27 mouse cellular contexts compared by ENCODE assay signal in the genomic region with DNA sequence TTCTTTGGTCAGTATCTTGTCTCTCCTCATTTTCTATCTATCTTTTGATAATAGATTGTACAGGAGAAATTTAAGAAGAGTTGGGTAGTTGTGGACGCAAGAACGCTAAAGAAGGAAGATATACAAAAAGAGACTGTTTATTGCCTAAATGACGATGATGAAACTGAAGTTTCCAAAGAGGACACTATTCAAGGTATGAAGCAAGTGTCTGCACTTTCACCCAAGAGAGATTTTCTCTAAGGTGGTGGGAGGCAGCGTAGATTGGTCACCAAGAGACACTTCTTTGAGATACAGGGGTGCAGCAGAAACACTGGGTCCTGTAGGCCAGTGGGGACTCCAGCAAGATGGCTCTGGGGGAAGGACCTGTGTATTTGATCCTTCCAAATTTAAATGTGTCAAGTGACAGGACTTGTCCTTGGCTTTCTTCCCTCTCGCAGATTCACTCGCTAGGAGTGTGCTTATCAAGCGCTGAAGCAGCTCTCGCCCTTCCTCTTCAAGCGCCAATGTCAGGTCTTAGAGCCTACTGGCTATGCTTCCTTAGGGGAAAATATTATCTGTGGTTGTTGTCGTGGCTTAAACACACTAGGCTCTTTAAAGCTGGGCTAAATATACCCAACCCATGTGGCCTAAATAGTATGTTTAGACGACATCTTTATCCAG. TPM values are rescaled to one million over a fixed set of nuclear protein-coding genes. Genes with fewer than 3 reads are reported as not detected.
A peak's percentile ranks its signal among the peaks of the same experiment; 100 is the strongest.
DNase-seq lines count a peak whose midpoint lies in the region; ATAC-seq and TF ChIP-seq lines count a peak whose summit lies in the region.
"Had no signal": no experiment of that assay in that cellular context is flagged by ENCODE, and none has a peak within 500 bp of the region (broad histone marks: within the 10 kb centered on the region; RNA-seq: fewer than 3 reads in every experiment).

No protein-coding gene starts in this region.

- intact Hi-C loops in heart, adult 2 months (cut with DNase I): no loop called here

- no peaks in the 10 kb centered on the region for H3K9me3 ChIP-seq in heart, embryonic 12.5 days (replicated peaks)
- H3K9me3 ChIP-seq in heart, embryonic 16.5 days (replicated peaks; ENCODE audit: control insufficient read depth, low read length): no peaks in the 10 kb centered on the region
- H3K9me3 ChIP-seq in midbrain, embryonic 14.5 days (ENCODE audit: control insufficient read depth, low read length): no peaks in the 10 kb centered on the region
- H3K9me3 ChIP-seq: G1E; hindbrain, embryonic 10.5 days; intestine, embryonic 15.5 days; liver, embryonic 12.5 days; midbrain, embryonic 10.5 days had no signal

- H3K4me3 ChIP-seq in heart, adult 2 months: no peak overlapping the region
- no peak overlapping the region for H3K4me3 ChIP-seq in heart, embryonic 12.5 days
- no peak overlapping the region for H3K4me3 ChIP-seq in bone marrow, adult 2 months (replicated peaks; ENCODE audit: control insufficient read depth, low read depth, low read length)
- no peak overlapping the region for H3K4me3 ChIP-seq in heart, embryonic 16.5 days (ENCODE audit: low read length)
- no peak overlapping the region for H3K4me3 ChIP-seq in midbrain, embryonic 14.5 days (replicated peaks; ENCODE audit: low read depth, low read length)
- H3K4me3 ChIP-seq: gastrocnemius, adult 2 months; hindbrain, embryonic 10.5 days; intestine, embryonic 15.5 days; liver, embryonic 12.5 days; midbrain, embryonic 10.5 days had no signal

- no peaks in the 10 kb centered on the region for H3K4me1 ChIP-seq in heart, adult 2 months (ENCODE audit: control insufficient read depth, insufficient read depth, low read length)
- 0 out of 2 replicates have a peak, but pooled peaks cover 3% of the 10 kb centered on the region for H3K4me1 ChIP-seq in heart, embryonic 12.5 days (replicated peaks)
- H3K4me1 ChIP-seq in bone marrow, adult 2 months (ENCODE audit: control insufficient read depth, insufficient read depth, low read length): peaks cover 2% of the 10 kb centered on the region; the same call in 1 of the 2 replicates
- no peaks in the 10 kb centered on the region for H3K4me1 ChIP-seq in heart, embryonic 16.5 days (ENCODE audit: control insufficient read depth, insufficient read depth, low read length)
- H3K4me1 ChIP-seq in midbrain, embryonic 14.5 days (ENCODE audit: control insufficient read depth, insufficient read depth, low read length): no peaks in the 10 kb centered on the region
- H3K4me1 ChIP-seq: hindbrain, embryonic 10.5 days; intestine, embryonic 15.5 days; liver, embryonic 12.5 days had no signal

- H3K27me3 ChIP-seq in heart, adult 2 months (ENCODE audit: control insufficient read depth, insufficient read depth, low read length): no peaks in the 10 kb centered on the region
- peaks cover 5% of the 10 kb centered on the region; the same call in 1 of the 2 replicates for H3K27me3 ChIP-seq in heart, embryonic 12.5 days (replicated peaks)
- H3K27me3 ChIP-seq in heart, embryonic 16.5 days (ENCODE audit: control insufficient read depth, insufficient read depth, low read length): no peaks in the 10 kb centered on the region
- no peaks in the 10 kb centered on the region for H3K27me3 ChIP-seq in midbrain, embryonic 14.5 days (ENCODE audit: control insufficient read depth, insufficient read depth, low read length)
- H3K27me3 ChIP-seq: CH12.LX; intestine, embryonic 15.5 days; liver, embryonic 12.5 days had no signal

- TF ChIP-seq POLR2A in heart, adult 2 months (IDR thresholded peaks at IDR 0.05; ENCODE audit: insufficient read depth, low read depth, low read length): no peak
- TF ChIP-seq POLR2A in bone marrow, adult 2 months (IDR thresholded peaks at IDR 0.05; ENCODE audit: borderline replicate concordance, control insufficient read depth, low read depth, low read length): no peak

- ATAC-seq in heart, embryonic 12.5 days (ENCODE audit: insufficient number of reproducible peaks, low FRiP score): no peak
- 0 out of 2 replicates have a peak, but pooled peaks have one; percentile 37 for ATAC-seq in heart, embryonic 16.5 days (replicated peaks; ENCODE audit: extremely low read depth, insufficient read depth, low FRiP score)
- ATAC-seq in megakaryocyte progenitor cell, adult 5-6 weeks (replicated peaks; ENCODE audit: poor library complexity): peak; percentile 81
- no peak for ATAC-seq in midbrain, embryonic 14.5 days (ENCODE audit: low FRiP score, low TSS enrichment)
- ATAC-seq: hindbrain, embryonic 16.5 days; intestine, embryonic 15.5 days; liver, embryonic 12.5 days had no signal

- no peak overlapping the region for H3K9ac ChIP-seq in heart, adult 2 months (ENCODE audit: low read depth, low read length)
- H3K9ac ChIP-seq in heart, embryonic 12.5 days: no peak overlapping the region
- H3K9ac ChIP-seq in heart, embryonic 16.5 days (ENCODE audit: low read length): no peak overlapping the region
- H3K9ac ChIP-seq in midbrain, embryonic 14.5 days (replicated peaks; ENCODE audit: low read length): no peak overlapping the region
- H3K9ac ChIP-seq: intestine, embryonic 15.5 days; liver, embryonic 12.5 days; lung, embryonic 14.5 days had no signal

- no peak for TF ChIP-seq CTCF in heart, adult 2 months (IDR thresholded peaks at IDR 0.05)
- no peak for TF ChIP-seq CTCF in bone marrow, adult 2 months (IDR thresholded peaks at IDR 0.05; ENCODE audit: control insufficient read depth, insufficient read depth, low read length)

- H3K4me2 ChIP-seq in heart, embryonic 12.5 days: no peak overlapping the region
- no peak overlapping the region for H3K4me2 ChIP-seq in heart, embryonic 16.5 days (ENCODE audit: low read depth, low read length)
- no peak overlapping the region for H3K4me2 ChIP-seq in midbrain, embryonic 14.5 days (ENCODE audit: low read length)
- H3K4me2 ChIP-seq: intestine, embryonic 15.5 days; liver, embryonic 12.5 days; lung, embryonic 14.5 days had no signal

- DNase-seq in heart, adult 2 months: peak in 1 of 2 experiments; percentile 29
- no peak for DNase-seq in right cerebral cortex, postnatal 25 days
- no peak for DNase-seq in midbrain, embryonic 14.5 days
- DNase-seq: adrenal gland, adult 2 months; B cell, adult 2 months; cerebellum, adult 11-12 months; cerebellum, postnatal 14 days; gastrocnemius, adult 2 months; kidney, adult 9 months; kidney, postnatal 14 days; layer of hippocampus, postnatal 36 days; lung, embryonic 14.5 days; lung, postnatal 4 days; right cerebral cortex, postnatal 14 days; thymus, postnatal 25 days had no signal

- H3K36me3 ChIP-seq in heart, adult 2 months (ENCODE audit: control insufficient read depth, insufficient read depth, low read length): peaks cover 2% of the 10 kb centered on the region; the same call in 1 of the 2 replicates
- peaks cover 49% of the 10 kb centered on the region for H3K36me3 ChIP-seq in heart, embryonic 12.5 days
- peaks cover 9% of the 10 kb centered on the region for H3K36me3 ChIP-seq in heart, embryonic 16.5 days (ENCODE audit: control insufficient read depth, insufficient read depth)
- peaks cover 48% of the 10 kb centered on the region for H3K36me3 ChIP-seq in midbrain, embryonic 14.5 days (ENCODE audit: control insufficient read depth, insufficient read depth, low read length)
- H3K36me3 ChIP-seq: intestine, embryonic 15.5 days had no signal

- TF ChIP-seq EP300 in heart, adult 2 months (IDR thresholded peaks at IDR 0.05; ENCODE audit: insufficient read depth, low read depth, low read length): 0 out of 2 replicates have a peak, but pooled peaks have one; percentile 39

- peak overlapping the region; percentile 43; the same call in 1 of the 2 replicates for H3K27ac ChIP-seq in heart, adult 2 months
- no peak overlapping the region for H3K27ac ChIP-seq in heart, embryonic 12.5 days (ENCODE audit: poor library complexity, severe bottlenecking)
- peak overlapping the region; percentile 66; the same call in 1 of the 2 replicates for H3K27ac ChIP-seq in bone marrow, adult 2 months (ENCODE audit: control insufficient read depth, insufficient read depth, low read depth, low read length, poor library complexity)
- no peak overlapping the region for H3K27ac ChIP-seq in heart, embryonic 16.5 days (ENCODE audit: low read length)
- H3K27ac ChIP-seq in midbrain, embryonic 14.5 days (replicated peaks; ENCODE audit: low read depth, low read length): no peak overlapping the region
- H3K27ac ChIP-seq: gastrocnemius, adult 2 months; hindbrain, embryonic 10.5 days; intestine, embryonic 15.5 days; liver, embryonic 12.5 days; midbrain, embryonic 10.5 days had no signal

- whole genome bisulfite sequencing in heart, adult 2 months: 71% methylated on average over 11 of the region's 11 CpGs
- 72% methylated on average over 11 of the region's 11 CpGs for WGBS in heart, embryonic 12.5 days
- WGBS in bone marrow, adult 2 months: 48% methylated on average over 11 of the region's 11 CpGs
- WGBS in heart, embryonic 16.5 days: 73% methylated on average over 11 of the region's 11 CpGs
- 97% methylated on average over 11 of the region's 11 CpGs for whole genome bisulfite sequencing in midbrain, embryonic 14.5 days

- H3K79me2 ChIP-seq in heart, adult 2 months (replicated peaks; ENCODE audit: control insufficient read depth, insufficient read depth, low read length): no peaks in the 10 kb centered on the region

RNA-seq across cellular contexts. Expression of gene Xrcc5, which starts 19.1 kb away (rescaled TPM):
- 10 to 100 TPM; 14.1 to 16.2 TPM for total RNA-seq in heart, adult 2 months (2021)
- polyA plus RNA-seq in heart, adult 2 months (2012; rRNA removed): 3.6 and 7.8 TPM in 2 replicates
- polyA plus RNA-seq in heart, embryonic 12.5 days (2016; fragmentation: Nextera tagmentation; extraction: Ambion mirVana): 20.5 and 22.9 TPM in 2 replicates
- polyA plus RNA-seq in bone marrow, adult 2 months (2011; ENCODE audit: insufficient read depth, insufficient read length, low replicate concordance, missing spikeins): 6.1 and 19.0 TPM in 2 replicates
- 19.6 and 23.4 TPM in 2 replicates for polyA plus RNA-seq in heart, embryonic 16.5 days (2015; fragmentation: Nextera tagmentation; extraction: Ambion mirVana)
- 12.0 and 12.4 TPM in 2 replicates for total RNA-seq in megakaryocyte progenitor cell, adult 5-6 weeks (2015)
- 11.6 and 18.9 TPM in 2 replicates for total RNA-seq in megakaryocyte progenitor cell, adult 5-6 weeks (2017)
- 12.8 and 21.9 TPM in 2 replicates for polyA plus RNA-seq in midbrain, embryonic 14.5 days (2014; fragmentation: Nextera tagmentation; extraction: Ambion mirVana)

RNA-seq across cellular contexts. Expression of gene Tmem169, which starts 42.1 kb away (rescaled TPM):
- under 1 TPM in 1 of 2 experiments, not detected in 1; 0.16 TPM for total RNA-seq in heart, adult 2 months (2021)
- 0.04 and 0.06 TPM in 2 replicates for polyA plus RNA-seq in heart, adult 2 months (2012; rRNA removed)
- 0.22 and 0.29 TPM in 2 replicates for polyA plus RNA-seq in heart, embryonic 12.5 days (2016; fragmentation: Nextera tagmentation; extraction: Ambion mirVana)
- polyA plus RNA-seq in bone marrow, adult 2 months (2011; ENCODE audit: insufficient read depth, insufficient read length, low replicate concordance, missing spikeins): 1.0 TPM in 2 replicates
- 2.0 and 3.4 TPM in 2 replicates for polyA plus RNA-seq in heart, embryonic 16.5 days (2015; fragmentation: Nextera tagmentation; extraction: Ambion mirVana)
- not detected in 2 replicates for total RNA-seq in megakaryocyte progenitor cell, adult 5-6 weeks (2015)
- not detected in 2 replicates for total RNA-seq in megakaryocyte progenitor cell, adult 5-6 weeks (2017)
- 33.9 and 36.0 TPM in 2 replicates for polyA plus RNA-seq in midbrain, embryonic 14.5 days (2014; fragmentation: Nextera tagmentation; extraction: Ambion mirVana)
- total RNA-seq: gastrocnemius, adult 2 months; monocyte, adult 5-6 weeks had no signal
- polyA plus RNA-seq: G1E had no signal

RNA-seq across cellular contexts. Expression of gene Pecr, which starts 42.2 kb away (rescaled TPM):
- 10 to 100 TPM in 1 of 2 experiments, 1 to 10 TPM in 1; 8.7 to 10.0 TPM for total RNA-seq in heart, adult 2 months (2021)
- 10.9 and 13.5 TPM in 2 replicates for polyA plus RNA-seq in heart, adult 2 months (2012; rRNA removed)
- 16.9 and 18.7 TPM in 2 replicates for polyA plus RNA-seq in heart, embryonic 12.5 days (2016; fragmentation: Nextera tagmentation; extraction: Ambion mirVana)
- 10.6 and 12.0 TPM in 2 replicates for polyA plus RNA-seq in bone marrow, adult 2 months (2011; ENCODE audit: insufficient read depth, insufficient read length, low replicate concordance, missing spikeins)
- 22.9 and 23.4 TPM in 2 replicates for polyA plus RNA-seq in heart, embryonic 16.5 days (2015; fragmentation: Nextera tagmentation; extraction: Ambion mirVana)
- total RNA-seq in megakaryocyte progenitor cell, adult 5-6 weeks (2015): 18.4 and 24.3 TPM in 2 replicates
- 13.0 and 13.3 TPM in 2 replicates for total RNA-seq in megakaryocyte progenitor cell, adult 5-6 weeks (2017)
- 6.3 and 7.7 TPM in 2 replicates for polyA plus RNA-seq in midbrain, embryonic 14.5 days (2014; fragmentation: Nextera tagmentation; extraction: Ambion mirVana)

Comparison
In these comparisons a context has a peak if more than half of its experiments do, and no peak if none do; other contexts are left out.
1. H3K27ac ChIP-seq: peak in heart, adult 2 months (single experiment) and bone marrow, adult 2 months (single experiment); none in heart, embryonic 12.5 days (single experiment), heart, embryonic 16.5 days (single experiment) and midbrain, embryonic 14.5 days (single experiment).
2. ATAC-seq: peak in heart, embryonic 16.5 days (single experiment) and megakaryocyte progenitor cell, adult 5-6 weeks (single experiment); none in heart, embryonic 12.5 days (single experiment) and midbrain, embryonic 14.5 days (single experiment).